Mouse (Mus musculus): ENCODE results near the gene Nckap5. TPM values are rescaled to one million over a fixed set of nuclear protein-coding genes. Genes with fewer than 3 reads are reported as not detected.

Nckap5 gene
- total RNA-seq, 2 experiments from 2014 or later: 17.7 to 22.7 TPM

DNA sequence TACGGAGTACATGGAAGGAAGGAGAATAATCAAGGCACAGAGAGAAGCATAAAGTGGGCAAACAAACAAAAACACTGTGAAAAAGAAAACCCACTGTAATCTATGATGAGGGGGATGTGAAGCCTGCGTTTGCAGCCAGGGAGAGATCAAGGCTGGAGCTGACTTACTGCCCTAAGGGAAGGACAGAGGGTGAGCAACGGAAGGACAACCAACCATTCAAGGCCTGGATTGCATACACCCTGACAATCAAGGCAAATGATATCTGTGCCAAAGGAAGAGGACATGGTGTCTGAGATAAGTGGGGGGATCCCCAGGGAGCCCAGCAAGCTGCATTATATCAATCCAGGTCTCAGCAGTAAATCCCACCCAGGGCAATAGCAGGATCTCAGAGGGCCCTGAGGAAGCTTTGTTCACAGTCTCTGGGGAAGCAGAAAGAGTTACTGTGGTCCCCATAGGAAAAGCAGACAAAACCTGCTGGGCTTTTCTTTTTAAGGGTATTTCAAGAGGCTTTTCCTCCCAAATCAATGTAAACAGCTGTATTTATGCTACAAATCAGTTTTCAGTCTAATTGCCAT, 265.4 kb downstream of the Nckap5 start:
- DNase-seq (ENCODE audit: low spot score in 2 of 2): no peak

DNA sequence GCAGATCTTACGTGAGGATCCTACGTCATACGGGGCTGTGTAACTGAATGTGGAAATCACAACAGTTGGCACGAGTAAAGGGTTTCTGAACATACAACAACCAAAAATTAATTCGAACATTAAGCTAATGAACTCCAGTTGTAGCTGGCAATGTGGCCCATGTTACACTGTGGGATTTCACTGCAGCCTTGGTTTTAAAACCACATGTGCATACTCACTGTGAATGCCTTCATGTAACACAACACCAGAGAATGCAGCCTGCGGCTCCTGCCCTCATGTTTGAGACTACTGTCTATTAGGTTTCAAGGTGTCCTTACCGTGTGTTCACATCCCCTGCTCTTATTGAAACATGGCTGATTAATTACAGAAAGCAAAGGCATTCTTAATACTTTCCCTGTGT, 269.7 kb downstream of the Nckap5 start:
- DNase-seq (ENCODE audit: low spot score in 2 of 2): no peak

DNA sequence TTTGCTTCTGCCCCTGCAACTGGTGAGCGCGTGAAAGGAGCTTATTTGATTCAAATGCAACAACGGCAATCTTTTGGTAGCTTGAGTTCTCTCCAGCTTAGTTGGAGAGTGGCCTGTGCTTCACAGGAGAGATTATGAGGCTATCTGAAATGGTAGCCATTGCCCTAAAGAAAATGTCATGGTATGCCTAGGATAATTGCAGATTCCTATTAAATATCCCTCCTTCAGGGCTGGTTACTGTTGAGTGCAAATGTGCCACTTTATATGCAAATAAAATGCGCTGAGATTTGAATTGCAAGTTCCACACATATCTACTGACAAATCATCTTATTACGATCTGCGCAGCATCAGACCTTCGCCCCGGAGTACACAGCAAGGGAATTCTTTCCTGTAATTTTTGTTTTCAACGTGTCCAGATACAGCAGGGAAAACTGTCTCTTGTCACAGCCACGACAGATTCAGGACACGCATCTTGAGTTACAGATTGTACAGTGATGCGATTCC, 272.8 kb downstream of the Nckap5 start:
- no peak for DNase-seq (ENCODE audit: low spot score in 2 of 2)

DNA sequence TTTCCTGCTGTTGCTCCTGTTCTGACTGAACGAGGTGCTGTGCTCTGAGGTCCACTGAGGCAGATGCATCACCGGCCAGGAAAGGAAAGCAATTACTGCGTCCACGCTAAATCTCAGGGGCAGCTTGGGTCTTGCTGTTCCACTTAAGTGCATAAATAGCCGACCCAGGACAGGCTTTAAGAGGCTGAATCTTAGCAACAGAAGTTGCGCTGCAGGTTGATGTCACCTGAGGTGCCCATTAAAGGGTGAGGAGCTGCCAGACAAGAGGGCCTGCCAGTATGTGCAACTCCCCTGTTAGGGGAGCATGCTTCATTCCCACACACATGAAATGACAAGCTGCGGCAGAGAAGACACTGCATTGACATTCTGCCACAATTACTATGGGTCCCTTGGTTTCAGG, 282.6 kb downstream of the Nckap5 start:
- no peak for DNase-seq (ENCODE audit: low spot score in 2 of 2)

DNA sequence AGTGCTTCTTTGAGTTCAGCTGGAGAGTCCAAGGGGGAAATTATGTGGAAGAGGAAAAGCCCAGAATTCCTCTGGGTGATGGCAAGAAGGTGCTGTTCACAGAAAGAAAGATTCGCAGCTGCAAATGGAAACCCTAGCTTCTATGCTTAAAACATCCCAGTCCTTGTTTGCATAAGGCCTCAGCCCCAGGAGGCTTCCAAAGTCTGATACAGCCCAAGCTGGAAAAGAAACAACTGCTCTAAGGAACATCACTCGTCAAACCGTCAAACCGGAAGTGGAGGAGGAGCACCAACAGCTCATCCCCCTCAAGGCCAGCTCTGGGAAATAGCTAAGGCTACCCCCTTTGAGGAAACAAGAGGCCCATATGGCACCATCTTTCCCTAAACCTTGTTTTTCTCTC, 286.1 kb downstream of the Nckap5 start:
- no peak for DNase-seq (ENCODE audit: low spot score in 2 of 2)

DNA sequence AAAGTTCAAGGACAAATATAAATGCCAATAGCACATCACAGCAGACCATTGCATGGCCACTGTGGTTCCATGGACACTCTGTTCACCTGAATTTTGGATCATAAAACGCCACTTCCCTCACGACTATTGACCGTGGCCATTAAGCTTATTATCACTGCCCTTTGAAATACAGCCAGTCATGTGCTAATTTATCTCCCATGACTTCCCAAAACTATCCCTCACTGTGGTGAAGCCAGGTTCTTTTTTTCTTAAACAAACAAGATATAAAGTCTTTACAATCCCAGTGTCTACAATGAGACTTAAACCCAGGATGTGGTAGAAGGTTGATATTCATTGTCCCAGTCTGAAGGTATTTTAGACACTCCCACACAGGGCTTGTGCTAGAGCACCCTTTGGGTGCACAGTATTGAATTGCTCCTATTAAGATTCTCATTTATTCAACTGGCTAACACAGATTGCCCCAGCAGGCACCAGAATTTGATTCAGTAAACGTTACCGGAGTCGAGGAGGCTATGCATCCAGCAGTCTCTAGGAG, 293.3 kb downstream of the Nckap5 start:
- no peak for DNase-seq (ENCODE audit: low spot score in 2 of 2)

DNA sequence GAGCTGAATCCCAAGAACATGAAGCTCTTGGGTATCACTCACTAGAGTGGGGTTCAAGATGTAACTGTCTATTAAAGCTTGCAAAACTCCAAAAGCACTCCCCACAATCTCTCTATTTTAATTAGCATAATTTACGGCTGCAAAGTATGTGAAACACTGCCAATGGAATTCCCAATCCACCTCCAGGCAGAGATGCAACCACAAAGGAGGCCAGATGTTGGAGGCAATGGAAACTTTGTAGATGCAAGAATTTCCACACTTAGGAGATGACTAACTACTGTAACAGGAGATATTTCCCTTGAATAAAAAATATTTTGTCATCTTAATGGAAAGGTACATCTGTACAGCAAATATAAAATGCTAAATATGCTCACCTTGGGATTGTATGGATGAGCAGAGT, 295.1 kb downstream of the Nckap5 start:
- no peak for DNase-seq (ENCODE audit: low spot score in 2 of 2)

DNA sequence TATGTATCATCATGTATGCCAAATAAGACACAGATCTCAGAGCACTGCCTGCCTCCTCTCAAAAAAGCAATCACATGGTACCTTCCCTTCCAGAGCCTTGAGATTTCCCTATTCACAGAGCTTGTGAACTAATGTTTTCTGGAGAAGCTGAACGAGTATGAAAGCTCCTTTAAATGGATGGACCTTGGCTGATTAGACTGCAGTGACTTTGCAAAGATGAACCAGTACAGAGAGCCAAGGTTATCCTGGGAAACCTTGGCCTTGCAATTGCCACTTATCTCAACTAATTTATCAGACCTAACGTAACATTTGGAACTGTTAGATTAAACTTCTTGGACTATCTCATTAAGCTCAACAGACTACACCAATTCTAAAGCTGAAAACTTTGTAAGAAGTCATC, 296.6 kb downstream of the Nckap5 start:
- no peak for DNase-seq (ENCODE audit: low spot score in 2 of 2)

DNA sequence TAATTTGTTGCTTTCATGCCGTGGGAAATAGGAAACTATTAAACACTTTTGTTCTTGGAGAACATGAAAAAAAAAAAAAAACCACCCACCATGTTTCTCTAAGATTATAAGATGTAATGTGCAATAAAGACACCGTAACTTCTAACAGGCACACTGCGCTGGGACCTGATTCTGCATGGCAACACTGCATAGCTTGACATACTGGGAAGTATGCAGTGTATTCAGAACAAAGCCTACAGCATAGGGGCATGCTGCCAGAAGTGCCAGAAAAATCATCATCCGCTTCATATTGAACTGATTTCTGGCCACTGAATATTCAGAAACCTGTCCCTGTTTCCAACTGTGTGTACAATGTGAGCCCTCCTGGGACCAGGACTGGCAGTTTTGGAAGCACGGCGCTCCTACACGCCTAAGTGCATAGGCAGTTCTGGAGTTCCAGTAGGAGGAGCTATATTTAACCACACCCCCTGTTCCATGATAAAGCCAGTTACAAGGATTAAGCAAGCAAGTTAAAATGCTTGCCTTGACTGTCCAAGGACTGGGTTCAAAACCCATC, 302.5 kb downstream of the Nckap5 start:
- DNase-seq (ENCODE audit: low spot score in 2 of 2): no peak

DNA sequence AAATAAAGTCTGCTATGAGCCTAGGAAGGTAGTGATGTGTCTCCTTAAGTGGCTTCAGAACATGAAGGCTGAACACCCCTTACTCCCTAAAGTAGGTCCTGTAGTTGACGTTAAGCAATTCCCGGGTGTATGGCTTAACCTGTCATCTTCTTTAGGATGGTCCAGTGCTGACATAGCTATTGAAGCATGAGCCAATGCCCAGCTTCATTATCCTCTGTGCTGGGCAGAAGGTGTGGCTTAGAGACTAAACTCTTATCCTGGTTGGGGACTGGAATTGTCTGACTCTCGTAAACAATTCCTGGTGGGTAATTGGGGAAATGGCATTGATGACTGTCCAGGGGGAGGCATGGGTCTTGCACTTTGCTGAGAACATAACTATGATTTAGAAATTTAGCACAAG, 312.5 kb downstream of the Nckap5 start:
- no peak for DNase-seq (ENCODE audit: low spot score in 2 of 2)

DNA sequence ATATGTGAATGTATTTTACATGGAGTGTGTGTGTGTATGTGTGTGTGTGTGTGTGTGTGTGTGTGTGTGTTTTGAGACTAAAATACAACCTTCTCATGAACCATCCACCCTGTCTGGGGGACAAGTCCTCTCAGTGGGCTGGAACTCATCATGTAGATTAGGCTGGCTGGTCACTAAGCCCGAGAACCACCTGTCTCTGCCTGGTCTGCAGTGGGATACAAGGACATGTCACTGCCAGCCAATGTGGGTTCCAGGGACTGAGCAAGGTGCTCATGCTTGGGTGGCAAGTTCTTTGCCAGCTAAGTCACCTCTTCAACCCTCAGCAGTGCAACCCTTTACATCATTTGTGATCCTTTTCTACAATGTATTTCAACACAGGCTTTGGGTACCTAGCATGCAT, 313.2 kb downstream of the Nckap5 start:
- no peak for DNase-seq (ENCODE audit: low spot score in 2 of 2)

DNA sequence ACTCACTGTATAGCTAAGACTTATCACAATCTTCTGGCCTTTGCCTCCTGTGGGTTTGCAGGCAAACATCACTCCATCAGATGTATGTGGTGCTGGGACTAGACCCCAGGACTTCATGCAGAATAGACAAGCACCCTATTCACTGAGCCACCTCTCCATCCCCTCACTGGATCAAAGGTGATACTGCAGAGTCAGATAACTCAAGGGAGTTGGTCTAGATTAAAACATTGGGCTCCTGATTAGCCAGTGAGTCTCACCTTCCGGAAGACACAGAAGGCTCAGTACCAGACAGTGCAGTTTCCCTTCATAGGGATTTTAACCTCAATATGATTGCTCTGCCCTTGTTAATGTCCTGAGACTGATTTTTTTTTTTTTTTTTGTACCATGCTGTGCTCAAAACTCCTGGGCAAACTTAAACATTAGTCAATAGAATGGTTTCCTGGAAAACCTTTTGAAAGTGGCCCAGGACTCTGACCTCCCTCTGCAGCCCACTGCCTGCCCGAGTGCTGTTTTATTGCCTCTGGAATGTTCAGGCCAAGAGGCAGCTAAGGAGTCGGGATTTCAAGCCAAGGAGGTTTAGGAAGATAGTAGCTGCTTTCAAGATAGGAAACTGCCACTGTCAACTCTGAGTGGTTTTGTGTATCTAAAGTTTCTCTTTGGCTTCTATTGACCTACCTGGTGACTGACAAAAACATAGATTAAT, 315.4 kb downstream of the Nckap5 start:
- no peak for DNase-seq (ENCODE audit: low spot score in 2 of 2)

DNA sequence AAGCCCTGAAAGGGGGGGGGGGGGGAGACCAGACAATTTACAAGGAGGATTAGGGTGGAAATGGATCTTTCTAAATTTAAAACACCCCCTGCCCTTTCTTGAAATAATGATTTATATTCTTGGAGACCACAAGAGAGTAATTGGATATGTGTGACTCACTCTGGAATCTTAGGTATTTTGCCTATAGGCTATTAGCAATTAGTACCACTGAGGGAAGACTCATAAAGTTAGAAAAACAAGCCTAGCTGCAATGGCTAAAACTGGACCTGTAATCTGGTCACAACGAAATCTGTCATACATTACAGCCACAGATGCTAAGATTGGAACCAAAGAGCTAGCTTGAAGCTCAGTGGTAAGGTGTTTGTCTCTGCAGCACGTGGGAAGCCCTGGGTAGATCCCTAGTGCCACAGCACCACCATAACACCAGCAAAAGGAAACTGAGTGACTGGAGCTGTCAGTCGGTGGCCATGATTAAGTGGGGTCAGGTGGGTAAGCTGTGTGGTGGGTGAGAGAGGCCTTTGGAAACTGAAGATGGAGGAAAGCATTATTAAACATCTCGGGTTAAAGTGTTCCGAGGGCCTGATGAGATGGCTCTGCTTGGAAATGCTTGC, 318.7 kb downstream of the Nckap5 start:
- no peak for DNase-seq (ENCODE audit: low spot score in 2 of 2)

DNA sequence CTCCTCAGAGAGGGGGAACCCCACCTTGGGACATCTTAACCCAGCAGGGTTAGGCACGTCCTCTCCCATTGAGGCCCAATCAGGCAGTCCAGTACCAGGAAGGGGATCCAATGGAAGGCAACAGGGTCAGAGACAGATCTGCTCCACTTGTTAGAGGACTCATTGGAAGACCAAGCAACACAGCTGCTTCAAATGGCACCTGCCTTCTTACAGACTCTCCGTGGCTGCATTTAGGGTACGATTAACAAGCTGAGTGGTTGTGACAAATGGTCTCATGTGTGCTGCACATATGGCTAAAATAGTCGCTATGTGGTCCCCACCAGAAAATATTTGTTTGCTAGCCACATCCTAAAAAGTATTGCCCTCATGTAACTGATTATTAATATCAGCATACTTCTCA, 325.9 kb downstream of the Nckap5 start:
- no peak for DNase-seq (ENCODE audit: low spot score in 2 of 2)

DNA sequence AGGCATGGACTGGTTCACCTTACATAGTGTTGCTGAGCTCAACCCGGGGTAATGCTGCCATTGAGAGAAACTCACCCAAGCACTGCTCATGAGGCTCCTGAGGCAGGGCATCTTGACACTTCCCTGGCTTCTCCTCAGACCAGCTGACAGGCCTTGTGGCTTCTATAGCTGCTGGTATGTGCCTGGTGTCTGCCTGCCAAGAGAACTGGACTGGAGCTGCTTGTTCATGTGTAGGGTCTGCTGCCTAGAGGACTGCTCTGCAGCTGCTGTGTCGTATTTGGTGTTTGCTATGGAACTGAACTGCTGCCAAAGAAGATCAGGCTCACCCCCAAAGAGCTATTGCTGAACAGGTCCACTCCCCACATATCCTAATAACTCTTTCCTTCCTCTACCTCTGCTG, 327.9 kb downstream of the Nckap5 start:
- DNase-seq (ENCODE audit: low spot score in 2 of 2): no peak

DNA sequence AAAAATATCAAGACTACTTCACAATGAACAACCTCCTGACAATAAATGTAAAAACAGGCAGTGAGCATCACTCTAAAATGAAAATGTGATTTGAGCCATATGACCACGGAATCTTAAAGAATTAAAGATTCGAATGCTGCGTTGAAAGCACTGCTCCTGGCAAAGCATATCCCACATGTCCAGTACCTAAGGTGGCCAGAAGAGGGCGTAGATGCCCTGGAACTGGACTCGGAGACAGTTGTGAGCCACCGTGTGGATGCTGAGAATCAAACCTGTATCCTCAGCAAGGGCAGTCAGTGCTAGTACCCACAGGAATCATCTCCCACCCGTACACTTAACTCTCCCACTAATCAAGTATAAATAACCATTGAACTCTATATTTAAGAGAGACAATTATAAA, 333.9 kb downstream of the Nckap5 start:
- no peak for DNase-seq (ENCODE audit: low spot score in 2 of 2)

DNA sequence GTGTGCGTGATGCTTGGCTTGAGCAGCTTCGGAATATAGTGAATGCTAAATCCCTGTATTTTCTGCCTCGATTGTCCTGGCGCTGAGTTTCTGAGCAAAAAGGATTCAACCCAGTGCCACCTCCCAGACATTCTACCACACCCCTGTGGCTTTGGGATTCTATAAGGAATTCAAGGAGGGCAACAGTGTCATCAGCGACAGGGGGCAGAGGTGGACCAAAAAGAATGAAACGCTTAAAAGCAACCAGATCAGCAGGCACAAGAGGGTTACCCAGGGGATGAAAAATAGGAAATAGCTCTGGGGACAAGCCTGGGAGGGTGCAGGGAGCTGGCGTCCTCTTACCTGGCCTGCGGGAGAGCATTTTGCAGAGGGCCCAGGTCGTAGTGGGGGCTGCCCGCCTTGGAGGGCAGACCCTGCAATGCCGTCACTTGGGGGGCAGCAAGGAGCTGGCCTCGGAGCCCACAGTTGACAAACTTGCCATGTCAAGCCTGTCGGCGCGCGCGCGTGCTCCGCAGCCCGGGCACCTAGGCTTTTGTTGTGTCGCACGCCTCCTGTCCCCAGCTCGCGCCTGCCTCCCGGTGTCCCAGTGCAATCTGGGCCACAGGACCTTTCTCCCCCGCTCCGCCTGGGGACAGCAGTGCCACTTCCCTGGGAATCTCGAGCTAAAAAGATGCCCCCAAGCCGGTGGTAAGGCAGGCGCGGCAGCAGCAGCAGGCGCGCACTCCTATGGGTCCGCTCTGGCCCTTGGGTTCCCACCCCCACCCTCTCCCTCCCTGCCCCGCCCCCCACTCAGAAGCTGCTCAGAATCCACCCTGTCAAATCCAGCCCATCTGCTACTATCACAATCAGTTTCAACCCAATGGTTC, 338.2 kb downstream of the Nckap5 start:
- DNase-seq (ENCODE audit: low spot score in 2 of 2): peak; percentile 44 to 60

DNA sequence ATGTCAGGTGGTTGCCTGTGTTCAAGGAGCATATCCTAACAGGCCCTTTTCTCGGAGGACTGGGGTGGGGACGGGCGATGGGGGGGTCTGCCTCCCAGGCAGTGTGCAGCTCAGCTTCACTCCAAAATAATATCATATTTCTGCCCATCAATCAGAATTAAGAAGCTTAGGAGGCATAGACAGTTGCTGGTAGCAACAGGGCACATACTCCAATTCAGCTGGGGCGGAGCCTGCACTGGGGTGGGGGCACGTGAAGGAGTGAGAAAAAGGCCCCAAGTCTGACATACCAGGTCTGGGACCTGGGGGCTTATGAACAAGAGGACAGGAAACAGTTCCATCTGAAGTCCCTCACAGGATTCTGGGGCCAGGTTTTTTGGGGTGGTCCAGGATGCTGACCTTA, 339.2 kb downstream of the Nckap5 start:
- no peak for DNase-seq (ENCODE audit: low spot score in 2 of 2)

DNA sequence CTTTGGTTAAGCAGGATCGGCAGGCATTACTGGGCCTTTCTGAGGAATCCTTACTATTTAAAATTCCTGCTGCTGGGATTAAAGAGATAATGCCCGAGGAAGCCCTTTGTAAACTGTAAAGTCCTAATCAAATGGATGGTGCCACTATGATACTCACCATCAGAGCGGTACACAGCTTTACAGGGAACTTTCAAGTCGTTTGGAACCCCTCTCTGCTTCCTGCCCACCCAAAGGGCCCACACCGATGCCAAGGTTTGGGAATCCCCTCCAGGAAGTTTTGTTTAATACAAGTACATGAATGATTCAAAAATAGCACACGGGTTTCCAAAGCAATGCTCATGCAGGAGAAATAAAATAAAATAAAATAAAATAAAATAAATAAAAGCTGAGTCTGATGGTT, 340.3 kb downstream of the Nckap5 start:
- no peak for DNase-seq (ENCODE audit: low spot score in 2 of 2)

DNA sequence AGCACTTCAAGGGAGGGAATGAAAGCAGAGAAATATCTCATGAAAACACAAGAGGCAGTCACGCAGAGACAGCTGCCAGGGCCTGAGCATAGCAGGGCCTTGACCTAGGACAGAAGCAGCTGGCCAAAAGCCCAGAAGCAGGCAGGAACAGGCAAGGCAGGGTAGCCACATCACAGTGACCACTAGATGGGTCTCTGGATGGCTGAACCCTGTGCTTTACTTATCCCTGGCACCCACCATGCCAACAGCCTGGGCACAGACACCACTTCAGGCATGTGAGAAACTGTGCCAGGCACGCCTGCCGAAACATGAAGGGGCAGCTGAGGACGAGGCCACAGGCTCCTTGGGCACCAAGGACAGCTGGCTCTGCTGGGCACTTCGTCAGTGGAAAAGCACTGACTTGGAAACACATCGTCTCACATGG, 345.9 kb downstream of the Nckap5 start:
- DNase-seq (ENCODE audit: low spot score in 2 of 2): peak; percentile 28 to 46

DNA sequence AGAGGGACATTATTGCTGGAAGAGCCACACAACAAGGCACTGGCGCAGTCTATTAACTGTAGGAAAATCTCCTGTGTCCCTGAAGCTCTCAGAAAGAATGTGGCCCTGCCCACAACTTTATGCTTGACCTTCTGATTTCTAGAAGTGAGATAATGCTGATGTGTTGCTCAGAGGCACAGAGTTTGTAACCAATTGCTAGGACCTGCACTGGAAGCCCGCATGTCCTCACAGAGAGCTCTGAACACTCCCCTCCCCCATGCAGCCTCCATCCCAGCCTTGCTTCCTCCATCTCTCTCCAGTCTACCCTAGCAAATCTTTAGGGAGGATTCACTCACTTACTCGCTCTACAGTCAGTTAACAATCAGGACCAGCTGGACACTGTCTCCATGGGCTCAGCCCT, 346.9 kb downstream of the Nckap5 start:
- DNase-seq (ENCODE audit: low spot score in 2 of 2): no peak

All from layer of hippocampus, postnatal 10 days (tissue).